Mouse (Mus musculus) neural tube, embryonic 12.5 days (tissue): ENCODE measurements around the gene Twnk. TPM values are rescaled to one million over a fixed set of nuclear protein-coding genes. Genes with fewer than 3 reads are reported as not detected.

Experiments
- ATAC-seq: fragments of 200-750 bp; cut with Nextera tagmentation; 2 replicates; pipeline ENCODE4 v1.8.0; 2017; ENCODE audit warnings: low read depth, mild to moderate bottlenecking, moderate TSS enrichment, moderate library complexity; ENCODE audit not compliant: low FRiP score
- H3K27ac ChIP-seq: fragments of 300-500 bp; sonication (generic); 2 replicates; pipeline ENCODE4 v1.5.1; 2016
- H3K27me3 ChIP-seq: fragments of 300-500 bp; sonication (generic); replicated peaks from 2 replicates; pipeline ENCODE4 v1.6.1; 2016; ENCODE audit warnings: mild to moderate bottlenecking
- H3K36me3 ChIP-seq: fragments of 300-500 bp; sonication (generic); 2 replicates; pipeline ENCODE4 v1.6.1; 2016; ENCODE audit warnings: mild to moderate bottlenecking
- H3K4me1 ChIP-seq: fragments of 300-500 bp; sonication (generic); 2 replicates; pipeline ENCODE4 v1.6.1; 2016
- H3K4me2 ChIP-seq: fragments of 300-500 bp; sonication (generic); replicated peaks from 2 replicates; pipeline ENCODE4 v1.6.1; 2016; ENCODE audit warnings: mild to moderate bottlenecking
- H3K4me3 ChIP-seq: fragments of 300-500 bp; sonication (generic); 2 replicates; pipeline ENCODE4 v1.5.1; 2016
- H3K9ac ChIP-seq: fragments of 300-500 bp; sonication (generic); 2 replicates; pipeline ENCODE4 v1.6.1; 2016; ENCODE audit warnings: mild to moderate bottlenecking
- H3K9me3 ChIP-seq: fragments of 300-500 bp; sonication (generic); 2 replicates; pipeline ENCODE4 v1.6.1; 2016; ENCODE audit warnings: mild to moderate bottlenecking
- WGBS: fragments of 180-500 bp; shearing (Covaris S2); methylation state at CpG from one replicate; pipeline ENCODE4 v1.1.7; 2016; 5-methylcytosine and 5-hydroxymethylcytosine counted together
- polyA plus RNA-seq: library from polyadenylated mRNA; unstranded; fragments of >200 nt; fragmentation: Nextera tagmentation; extraction: Ambion mirVana; gene quantifications from 2 replicates; pipeline ENCODE4 v1.2.1, GENCODE M21; 2016

Gene Twnk
- polyA plus RNA-seq, 1 experiment from 2014 or later = 22.8 TPM

DNA sequence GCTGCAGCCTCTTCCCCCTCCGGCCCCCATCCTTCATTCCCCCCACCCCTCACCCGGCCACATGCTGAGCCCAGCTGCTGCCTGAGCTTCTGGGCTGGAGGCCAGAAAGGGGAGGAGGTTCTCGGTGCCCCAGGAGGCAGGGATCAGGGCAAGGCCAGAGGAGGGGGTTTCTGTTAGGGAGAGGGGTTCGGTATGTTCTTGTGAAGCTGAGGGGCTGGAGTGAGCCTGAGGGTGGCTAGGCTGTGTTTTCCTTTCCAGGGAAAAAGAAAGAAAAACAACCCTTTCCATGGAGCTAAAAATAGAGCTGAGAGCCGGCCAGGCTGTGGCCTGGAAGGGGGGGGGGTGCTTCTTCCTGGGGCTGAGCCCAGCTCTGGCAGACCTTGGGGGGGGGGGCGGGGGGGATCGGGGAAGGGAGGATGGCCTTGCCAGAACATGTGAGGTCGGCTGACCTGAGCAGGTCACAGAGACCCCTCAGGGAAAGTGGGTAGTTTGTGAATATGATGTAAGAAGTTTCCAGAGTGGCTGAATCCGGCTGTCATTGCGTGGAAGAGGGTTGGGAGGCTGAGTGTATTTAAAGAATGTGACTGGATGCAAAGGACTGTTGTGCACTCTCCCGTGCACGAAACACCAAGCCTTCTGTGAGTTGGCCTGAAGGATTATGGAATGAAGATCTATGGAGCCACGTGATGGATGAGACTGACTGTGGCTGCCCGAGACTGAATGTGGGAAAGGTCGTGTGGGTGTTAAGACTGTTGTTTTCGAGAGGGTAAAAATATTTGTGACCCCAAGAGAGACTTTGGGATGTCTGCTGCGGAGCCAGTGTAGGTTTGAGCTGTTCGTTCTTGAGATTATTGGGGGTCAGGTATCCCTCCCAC, 11.1 kb downstream of the Twnk start:
- ATAC-seq = peak; percentile 35
- H3K36me3 ChIP-seq = peaks cover 11% of the 10 kb centered on the region
- WGBS = under 1% methylated on average over 18 of the region's 18 CpGs
- H3K9ac ChIP-seq = peak overlapping the region; percentile 86
- H3K27me3 ChIP-seq = no peaks in the 10 kb centered on the region
- peak overlapping the region; percentile 69 for H3K4me3 ChIP-seq
- H3K4me2 ChIP-seq = peak overlapping the region; percentile 85
- H3K9me3 ChIP-seq = no peaks in the 10 kb centered on the region
- H3K27ac ChIP-seq = peak overlapping the region; percentile 96
- H3K4me1 ChIP-seq = peaks cover 77% of the 10 kb centered on the region

DNA sequence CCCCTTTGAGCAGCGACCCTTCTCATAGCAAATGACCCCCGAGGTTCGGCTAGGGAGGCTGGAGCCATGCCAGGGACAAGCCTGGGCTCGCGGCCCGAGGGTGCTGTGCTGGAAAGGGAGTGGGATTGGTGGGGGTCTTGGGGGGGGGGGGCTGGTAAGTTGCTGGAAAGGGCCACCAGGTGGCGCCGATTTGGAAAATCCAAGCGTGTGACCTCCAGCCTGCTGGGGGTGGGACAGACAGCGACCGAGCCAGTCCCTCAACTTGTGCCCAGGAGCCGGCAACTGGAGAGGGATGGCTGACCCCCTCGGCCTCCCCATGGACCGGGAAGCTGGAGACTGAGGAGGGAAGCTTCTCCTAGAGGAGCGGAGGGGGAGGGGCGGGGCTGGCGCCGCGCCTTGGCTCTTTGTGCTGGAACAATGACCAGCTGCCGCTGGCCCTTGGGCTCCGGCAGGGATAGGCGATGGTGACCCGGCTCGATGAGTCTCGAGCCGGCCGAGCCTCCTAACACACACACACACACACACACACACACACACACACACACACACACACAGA, 11.8 kb downstream of the Twnk start:
- no peaks in the 10 kb centered on the region for H3K9me3 ChIP-seq
- H3K27ac ChIP-seq = peak overlapping the region; percentile 96
- H3K4me1 ChIP-seq = peaks cover 77% of the 10 kb centered on the region
- H3K27me3 ChIP-seq = no peaks in the 10 kb centered on the region
- H3K36me3 ChIP-seq = peaks cover 9% of the 10 kb centered on the region
- 0% methylated on average over 24 of the region's 27 CpGs for WGBS
- peak overlapping the region; percentile 85 for H3K4me2 ChIP-seq
- H3K9ac ChIP-seq = peak overlapping the region; percentile 86
- peak overlapping the region; percentile 69 for H3K4me3 ChIP-seq
- ATAC-seq = peak; percentile 56

DNA sequence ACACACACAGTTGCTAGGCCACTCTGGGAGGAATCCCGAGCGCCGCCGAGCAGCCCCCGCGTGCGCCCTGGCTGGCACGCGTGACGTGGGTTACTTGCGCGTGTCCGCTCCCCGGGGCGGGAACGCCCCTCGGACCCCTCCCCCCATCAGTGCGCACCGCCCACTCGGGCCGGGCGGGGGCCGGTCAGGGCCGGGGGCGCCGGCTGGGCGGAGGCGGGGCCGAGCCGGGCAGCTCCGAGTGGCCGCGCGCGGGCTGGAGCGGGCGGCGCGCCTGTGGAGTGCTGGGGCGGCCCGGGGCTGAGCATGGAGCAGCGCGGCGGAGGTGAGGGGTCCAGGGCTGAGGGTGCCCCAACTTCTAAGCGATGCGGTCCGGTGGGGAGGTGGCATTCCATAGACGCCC, 12.4 kb downstream of the Twnk start:
- peak overlapping the region; percentile 85 for H3K4me2 ChIP-seq
- ATAC-seq = peak; percentile 67
- peaks cover 14% of the 10 kb centered on the region for H3K36me3 ChIP-seq
- H3K4me1 ChIP-seq = peaks cover 75% of the 10 kb centered on the region
- peak overlapping the region; percentile 96 for H3K27ac ChIP-seq
- no peaks in the 10 kb centered on the region for H3K27me3 ChIP-seq
- under 1% methylated on average over 46 of the region's 48 CpGs for WGBS
- H3K9me3 ChIP-seq = no peaks in the 10 kb centered on the region
- H3K9ac ChIP-seq = peak overlapping the region; percentile 86
- H3K4me3 ChIP-seq = peak overlapping the region; percentile 69

DNA sequence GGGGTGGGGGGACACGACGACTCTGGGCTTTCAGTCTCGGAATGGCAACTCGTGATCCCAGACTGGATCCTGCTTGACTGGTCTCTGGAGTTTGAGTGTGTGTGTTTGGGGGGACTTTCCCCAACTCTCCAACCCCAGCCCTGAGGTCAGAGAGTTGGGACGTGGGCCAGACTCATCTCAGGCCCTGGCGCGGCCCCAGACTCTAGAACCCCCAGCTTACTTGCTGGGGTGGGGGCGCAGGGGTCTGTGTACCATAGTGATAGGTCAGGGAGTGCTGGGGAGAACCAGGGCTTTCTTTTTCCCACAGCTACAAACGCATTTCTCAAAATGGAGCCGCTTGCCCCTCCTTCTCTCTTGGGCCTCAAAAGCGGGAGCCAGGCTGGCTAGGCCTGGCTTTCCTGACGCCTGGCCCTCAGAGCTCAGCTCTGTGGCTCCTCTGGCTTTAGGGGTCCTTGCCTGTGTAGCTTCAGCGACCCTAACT, 12.9 kb downstream of the Twnk start:
- WGBS = 2% methylated on average over 11 of the region's 13 CpGs

DNA sequence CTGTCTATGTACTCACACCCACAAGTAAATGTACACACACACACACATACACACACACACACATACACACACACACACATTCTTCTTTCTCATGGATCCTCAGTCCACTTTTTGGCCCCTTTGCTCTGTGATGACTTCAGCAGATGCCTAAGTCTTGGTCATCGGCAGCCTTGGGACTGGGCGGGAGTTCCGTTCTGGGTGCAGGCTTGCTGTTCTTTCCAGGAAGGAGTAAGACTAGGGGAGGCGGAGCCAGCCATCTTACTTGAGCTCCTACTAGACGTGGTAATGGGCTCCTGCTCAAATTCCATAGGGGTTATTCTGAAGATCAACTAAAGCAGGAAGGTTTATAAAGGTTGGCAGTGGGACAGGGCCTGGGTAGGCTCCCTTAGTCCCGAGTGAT, 14.9 kb downstream of the Twnk start:
- peaks cover 56% of the 10 kb centered on the region for H3K4me1 ChIP-seq
- peak overlapping the region; percentile 33 for H3K4me2 ChIP-seq
- H3K27ac ChIP-seq = no peak overlapping the region
- peaks cover 32% of the 10 kb centered on the region for H3K36me3 ChIP-seq
- H3K27me3 ChIP-seq = no peaks in the 10 kb centered on the region
- no peak for ATAC-seq
- H3K9ac ChIP-seq = no peak overlapping the region
- 69% methylated on average over 6 of the region's 6 CpGs for WGBS
- H3K9me3 ChIP-seq = no peaks in the 10 kb centered on the region
- no peak overlapping the region for H3K4me3 ChIP-seq

More for the DNA sequence above, 12.9 kb downstream of the Twnk start:
- Histone ChIP-seq H3K9ac (peak overlapping the region; percentile 86), H3K4me2 (peak overlapping the region; percentile 85), H3K4me1 (peaks cover 75% of the 10 kb centered on the region), H3K4me3 (peak overlapping the region; percentile 69), H3K9me3 (no peaks in the 10 kb centered on the region), H3K27ac (peak overlapping the region; percentile 96), H3K27me3 (no peaks in the 10 kb centered on the region), H3K36me3 (peaks cover 16% of the 10 kb centered on the region)
- peak; percentile 5 for ATAC-seq

DNA sequence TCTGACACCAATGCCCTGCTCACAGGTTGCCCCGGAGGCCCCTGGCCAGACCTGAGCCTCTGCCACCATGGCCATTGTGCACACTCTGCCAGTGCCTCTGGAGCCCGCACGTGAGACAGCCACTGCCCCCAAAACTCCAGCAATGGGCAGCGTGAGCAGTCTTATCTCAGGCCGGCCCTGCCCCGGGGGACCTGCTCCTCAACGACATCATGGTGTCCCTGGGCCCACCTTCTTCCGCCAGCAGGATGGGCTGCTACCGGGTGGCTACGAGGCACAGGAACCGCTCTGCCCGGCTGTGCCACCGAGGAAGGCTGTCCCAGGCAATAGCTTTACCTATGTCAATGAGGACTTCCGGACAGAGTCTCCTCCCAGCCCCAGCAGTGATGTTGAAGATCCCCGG, 15.9 kb downstream of the Twnk start:
- no peak overlapping the region for H3K27ac ChIP-seq
- H3K36me3 ChIP-seq = peaks cover 42% of the 10 kb centered on the region
- H3K4me1 ChIP-seq = peaks cover 46% of the 10 kb centered on the region
- no peaks in the 10 kb centered on the region for H3K27me3 ChIP-seq
- H3K4me3 ChIP-seq = no peak overlapping the region
- 91% methylated on average over 15 of the region's 15 CpGs for WGBS
- H3K9me3 ChIP-seq = no peaks in the 10 kb centered on the region
- no peak for ATAC-seq
- H3K9ac ChIP-seq = no peak overlapping the region
- H3K4me2 ChIP-seq = peak overlapping the region; percentile 25; the same call in 1 of the 2 replicates

DNA sequence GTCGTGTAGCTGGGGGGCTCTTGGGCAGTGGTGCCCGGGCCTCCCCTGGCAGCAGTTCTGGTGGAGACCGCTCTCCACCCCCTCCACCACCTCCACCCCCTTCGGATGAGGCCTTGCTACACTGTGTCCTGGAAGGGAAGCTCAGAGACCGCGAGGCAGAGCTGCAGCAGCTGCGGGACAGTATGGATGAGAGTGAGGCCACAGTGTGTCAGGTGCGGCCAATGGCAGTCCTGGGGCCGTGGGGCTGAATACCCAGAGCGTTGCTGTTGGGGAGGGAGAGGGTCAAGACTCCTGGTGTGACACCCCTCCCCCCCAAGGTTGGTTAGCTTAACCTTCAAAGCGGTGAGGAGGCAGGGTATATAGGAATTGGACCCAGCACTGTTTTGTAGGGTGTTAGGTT, 18.5 kb downstream of the Twnk start:
- no peaks in the 10 kb centered on the region for H3K27me3 ChIP-seq
- peaks cover 34% of the 10 kb centered on the region for H3K4me1 ChIP-seq
- no peak overlapping the region for H3K27ac ChIP-seq
- H3K4me3 ChIP-seq = no peak overlapping the region
- 0 out of 2 replicates have a peak overlapping the region, but pooled peaks have one; percentile 29 for H3K9ac ChIP-seq
- no peak for ATAC-seq
- H3K4me2 ChIP-seq = no peak overlapping the region
- peaks cover 61% of the 10 kb centered on the region for H3K36me3 ChIP-seq
- H3K9me3 ChIP-seq = no peaks in the 10 kb centered on the region
- 83% methylated on average over 11 of the region's 11 CpGs for WGBS

DNA sequence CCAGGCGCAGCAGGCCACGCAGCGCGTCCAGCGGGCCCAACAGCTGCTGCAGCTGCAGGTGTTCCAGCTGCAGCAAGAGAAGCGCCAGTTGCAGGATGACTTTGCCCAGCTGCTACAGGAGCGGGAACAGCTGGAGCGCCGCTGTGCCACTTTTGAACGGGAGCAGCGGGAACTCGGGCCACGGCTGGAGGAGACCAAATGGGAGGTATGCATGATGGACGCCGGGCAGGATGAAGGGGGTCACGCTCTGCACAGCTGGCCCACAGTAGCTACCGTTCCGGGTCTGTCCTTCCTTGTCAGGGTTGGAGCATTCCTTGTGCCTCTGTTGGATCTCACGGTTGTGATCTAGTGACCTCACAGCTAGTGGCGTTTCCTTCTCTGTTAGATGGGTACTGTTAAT, 19.3 kb downstream of the Twnk start:
- Histone ChIP-seq H3K4me2 (no peak overlapping the region), H3K9me3 (no peaks in the 10 kb centered on the region), H3K27me3 (no peaks in the 10 kb centered on the region), H3K9ac (no peak overlapping the region), H3K4me3 (no peak overlapping the region), H3K36me3 (peaks cover 61% of the 10 kb centered on the region), H3K27ac (no peak overlapping the region), H3K4me1 (peaks cover 27% of the 10 kb centered on the region)
- WGBS = 90% methylated on average over 20 of the region's 20 CpGs
- ATAC-seq = no peak

DNA sequence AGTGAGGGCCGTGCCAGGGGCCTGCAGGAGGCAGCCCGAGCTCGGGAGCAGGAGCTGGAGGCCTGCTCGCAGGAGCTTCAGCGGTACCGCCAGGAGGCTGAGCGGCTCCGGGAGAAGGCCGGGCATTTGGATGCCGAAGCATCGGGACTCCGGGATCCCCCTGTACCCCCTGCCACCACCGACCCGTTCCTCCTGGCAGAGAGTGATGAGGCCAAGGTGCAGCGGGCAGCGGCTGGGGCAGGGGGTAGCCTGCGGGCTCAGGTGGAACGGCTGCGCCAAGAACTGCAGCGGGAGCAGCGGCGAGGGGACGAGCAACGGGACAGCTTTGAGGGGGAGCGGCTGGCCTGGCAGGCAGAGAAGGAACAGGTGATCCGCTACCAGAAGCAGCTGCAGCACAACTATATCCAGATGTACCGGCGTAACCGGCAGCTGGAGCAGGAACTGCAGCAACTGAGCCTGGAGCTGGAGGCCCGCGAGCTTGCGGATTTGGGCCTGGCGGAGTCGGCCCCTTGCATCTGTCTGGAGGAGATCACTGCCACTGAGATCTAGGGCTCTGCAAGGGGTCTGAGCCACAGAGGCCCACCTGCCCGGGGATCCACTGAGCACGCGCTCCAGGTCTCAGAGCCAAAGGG, 20.6 kb downstream of the Twnk start:
- Histone ChIP-seq H3K9ac (no peak overlapping the region), H3K9me3 (no peaks in the 10 kb centered on the region), H3K4me1 (peaks cover 21% of the 10 kb centered on the region), H3K27ac (no peak overlapping the region), H3K4me2 (no peak overlapping the region), H3K36me3 (peaks cover 61% of the 10 kb centered on the region), H3K4me3 (no peak overlapping the region), H3K27me3 (no peaks in the 10 kb centered on the region)
- no peak for ATAC-seq
- WGBS = 93% methylated on average over 37 of the region's 37 CpGs

DNA sequence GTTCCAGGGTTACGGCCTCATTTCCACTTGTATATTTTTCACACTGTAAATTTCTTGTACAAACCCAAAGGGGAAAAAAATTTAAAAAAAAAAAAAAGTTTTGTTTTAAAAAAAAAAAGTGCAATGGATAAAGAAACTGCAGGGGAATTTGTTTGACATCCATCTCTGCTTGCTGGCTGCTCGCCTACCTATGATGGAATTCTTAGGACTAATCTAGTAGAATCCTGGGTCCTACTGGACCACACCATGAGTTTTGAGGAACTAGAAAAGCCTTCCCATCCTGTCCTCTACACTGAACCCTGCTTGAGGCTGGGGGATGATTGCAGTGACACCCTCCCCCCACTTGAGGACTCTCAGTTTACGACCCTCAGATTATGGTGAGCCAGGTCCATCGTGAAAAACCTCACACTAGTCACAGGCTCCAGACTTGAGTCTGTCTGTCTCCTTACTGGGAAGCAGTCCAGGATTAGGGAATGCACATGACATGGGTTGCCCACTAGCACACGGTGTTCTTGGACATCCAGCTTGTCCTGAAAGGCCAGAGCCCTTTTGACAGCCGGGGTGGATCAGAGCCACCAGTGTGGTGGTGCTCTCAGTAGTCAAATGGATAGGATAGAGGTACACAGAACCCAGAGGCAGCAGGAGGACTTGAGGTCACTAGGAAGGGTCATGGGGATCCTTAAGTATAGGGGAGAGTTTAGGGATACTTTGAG, 21.7 kb downstream of the Twnk start:
- H3K4me3 ChIP-seq = no peak overlapping the region
- WGBS = 73% methylated on average over 6 of the region's 6 CpGs
- H3K4me1 ChIP-seq = peaks cover 18% of the 10 kb centered on the region
- ATAC-seq = no peak
- no peak overlapping the region for H3K9ac ChIP-seq
- H3K36me3 ChIP-seq = peaks cover 51% of the 10 kb centered on the region
- H3K4me2 ChIP-seq = no peak overlapping the region
- no peaks in the 10 kb centered on the region for H3K27me3 ChIP-seq
- H3K27ac ChIP-seq = no peak overlapping the region
- no peaks in the 10 kb centered on the region for H3K9me3 ChIP-seq

DNA sequence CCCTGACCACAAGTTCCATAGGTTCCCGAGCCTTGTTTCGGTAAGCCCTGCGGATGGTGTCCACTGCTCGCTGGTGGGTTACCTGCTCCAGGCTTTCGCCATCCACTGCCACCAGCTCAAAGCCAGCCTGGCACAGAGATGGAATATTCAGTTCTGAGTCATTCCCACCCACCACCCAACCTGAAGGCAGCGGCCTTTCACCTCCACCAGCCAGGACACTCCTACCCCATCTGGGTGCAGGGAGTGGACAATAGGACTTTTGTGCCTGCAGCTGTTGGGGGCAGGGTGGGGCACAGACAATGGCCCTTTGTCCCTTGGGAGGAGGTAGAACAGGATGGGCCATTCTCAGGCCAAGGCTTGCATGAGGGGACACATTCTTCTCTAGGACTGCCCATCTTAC, 22.4 kb downstream of the Twnk start:
- WGBS = 78% methylated on average over 6 of the region's 6 CpGs
- Histone ChIP-seq H3K9ac (no peak overlapping the region), H3K4me3 (no peak overlapping the region), H3K36me3 (peaks cover 47% of the 10 kb centered on the region), H3K4me2 (no peak overlapping the region), H3K27ac (no peak overlapping the region), H3K9me3 (no peaks in the 10 kb centered on the region), H3K4me1 (peaks cover 25% of the 10 kb centered on the region), H3K27me3 (no peaks in the 10 kb centered on the region)
- ATAC-seq = no peak

DNA sequence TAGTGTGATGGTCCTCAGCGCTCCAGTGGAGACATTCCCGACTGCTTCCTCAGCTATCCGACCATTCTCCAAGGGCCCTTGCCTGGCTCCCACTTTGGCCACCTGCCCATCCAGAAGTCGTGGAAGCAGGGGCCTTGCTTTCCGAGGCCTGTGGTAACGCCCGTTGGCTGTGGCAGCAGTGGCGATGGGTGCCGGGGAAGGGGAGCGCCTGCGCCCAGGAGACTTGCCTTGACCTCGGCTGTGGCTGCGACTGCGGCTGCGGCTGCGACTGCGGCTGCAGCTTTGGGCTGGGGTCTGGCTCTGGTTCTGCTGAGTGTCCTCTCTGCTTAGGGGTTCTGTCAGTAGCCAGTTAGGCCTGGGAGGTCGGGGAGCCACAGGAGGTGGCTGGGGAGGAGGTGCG, 23.3 kb downstream of the Twnk start:
- Histone ChIP-seq H3K27ac (no peak overlapping the region), H3K4me2 (no peak overlapping the region), H3K4me3 (no peak overlapping the region), H3K4me1 (peaks cover 28% of the 10 kb centered on the region), H3K9me3 (no peaks in the 10 kb centered on the region), H3K36me3 (peaks cover 41% of the 10 kb centered on the region), H3K27me3 (no peaks in the 10 kb centered on the region), H3K9ac (no peak overlapping the region)
- WGBS = 66% methylated on average over 19 of the region's 19 CpGs
- ATAC-seq = no peak
